Mouse (Mus musculus) kidney, adult 9 months (tissue): ENCODE measurements around the gene Itih1.

Experiments
- DNase-seq: peaks from one replicate; pipeline ENCODE4 v3.0.0; 2022

The Itih1 gene

GRCm38 (mm10) chr14:30943038-30943437 lies at the start of gene Itih1:
TSS of gene Itih1 (minus strand) at chr14:30943289.
- DNase-seq, result peak; percentile 54

GRCm38 (mm10) chr14:30976222-30976621 lies 33.1 kb upstream of the Itih1 start:
- peak; percentile 78 for DNase-seq

GRCm38 (mm10) chr14:30974204-30974603 lies 31.1 kb upstream of the Itih1 start:
- peak; percentile 40 for DNase-seq

GRCm38 (mm10) chr14:30960366-30960765 lies 17.3 kb upstream of the Itih1 start:
- DNase-seq, result peak; percentile 73

- no peak for DNase-seq
These were observed 15.9 kb upstream of the Itih1 start for GRCm38 (mm10) chr14:30959031-30959430.

GRCm38 (mm10) chr14:30958517-30958916 lies 15.4 kb upstream of the Itih1 start:
- DNase-seq, result no peak

GRCm38 (mm10) chr14:30951154-30951825 lies 8.2 kb upstream of the Itih1 start, which contains the start of gene Nek4:
TSS of gene Nek4 (plus strand) at chr14:30951377.
- peak; percentile 98 for DNase-seq

- DNase-seq, result no peak
These were observed 6.9 kb upstream of the Itih1 start for GRCm38 (mm10) chr14:30949986-30950385.

- no peak for DNase-seq
These were observed 1.7 kb upstream of the Itih1 start for GRCm38 (mm10) chr14:30944745-30945144.

GRCm38 (mm10) chr14:30943860-30944674 lies 978 bp upstream of the Itih1 start:
- DNase-seq, result peak; percentile 63

- no peak for DNase-seq
These were observed 835 bp downstream of the Itih1 start for GRCm38 (mm10) chr14:30942254-30942653.

GRCm38 (mm10) chr14:30933351-30933750 lies 9.7 kb downstream of the Itih1 start:
- no peak for DNase-seq

- no peak for DNase-seq
These were observed 12.7 kb downstream of the Itih1 start for GRCm38 (mm10) chr14:30930386-30930785.

- no peak for DNase-seq
These were observed 17.6 kb downstream of the Itih1 start for GRCm38 (mm10) chr14:30925492-30925891.

- DNase-seq, result no peak
These were observed 19.5 kb downstream of the Itih1 start, which contains the start of gene Itih3 for GRCm38 (mm10) chr14:30923375-30924105. TSS of gene Itih3 (minus strand) at chr14:30923760.

GRCm38 (mm10) chr14:30922053-30922670 lies 20.9 kb downstream of the Itih1 start:
- DNase-seq, result no peak

GRCm38 (mm10) chr14:30916516-30916915 lies 26.6 kb downstream of the Itih1 start:
- DNase-seq, result no peak

GRCm38 (mm10) chr14:30913404-30913803 lies 29.7 kb downstream of the Itih1 start:
- peak; percentile 57 for DNase-seq

GRCm38 (mm10) chr14:30912641-30913040 lies 30.4 kb downstream of the Itih1 start:
- DNase-seq, result peak; percentile 63

GRCm38 (mm10) chr14:30911141-30911540 lies 31.9 kb downstream of the Itih1 start:
- no peak for DNase-seq

GRCm38 (mm10) chr14:30907814-30908265 lies 35.2 kb downstream of the Itih1 start:
- no peak for DNase-seq

GRCm38 (mm10) chr14:30906001-30906400 lies 37.1 kb downstream of the Itih1 start:
- no peak for DNase-seq

- no peak for DNase-seq
These were observed 38.8 kb downstream of the Itih1 start for GRCm38 (mm10) chr14:30904307-30904706.
